Mouse (Mus musculus) heart, adult 10 weeks (tissue): ENCODE measurements around the gene Neu1. TPM values are rescaled to one million over a fixed set of nuclear protein-coding genes. Genes with fewer than 3 reads are reported as not detected.

Experiments
- polyA plus RNA-seq: library from polyadenylated mRNA; stranded (reverse); fragments of 350-450 nt; fragmentation: Illumina TruSeq; extraction: RNeasy Lipid Tissue Mini Kit (QIAGEN cat#74804); gene quantifications from one replicate; pipeline ENCODE4 v1.2.3, GENCODE M21; 2014; ENCODE audit warnings: low read depth, low replicate concordance

Neu1 gene
- 18.6 TPM for polyA plus RNA-seq

GRCm38 (mm10) chr17:34931061-34931734 is at the start of gene Neu1:
TSS of gene Neu1 (plus strand) at chr17:34931253.

GRCm38 (mm10) chr17:34881683-34882310 is 49.3 kb upstream of the Neu1 start, which contains the start of gene Gm20547:
TSS of gene Gm20547 (minus strand) at chr17:34882042.

GRCm38 (mm10) chr17:34898160-34898586 is 32.9 kb upstream of the Neu1 start, which contains the start of the genes C2 and Ehmt2:
TSS of gene C2 (minus strand) at chr17:34898265.
TSS of gene Ehmt2 (plus strand) at chr17:34898469.

GRCm38 (mm10) chr17:34913930-34914665 is 17.0 kb upstream of the Neu1 start, which contains the start of gene Slc44a4:
TSS of gene Slc44a4 (plus strand) at chr17:34914466.

GRCm38 (mm10) chr17:34959130-34959778 is 28.2 kb downstream of the Neu1 start, which contains the start of gene Hspa1b:
TSS of gene Hspa1b (minus strand) at chr17:34959238.

GRCm38 (mm10) chr17:34969822-34970221 is 38.8 kb downstream of the Neu1 start, which contains the start of gene Gm20481:
TSS of gene Gm20481 (plus strand) at chr17:34969912.

GRCm38 (mm10) chr17:34972069-34972749 is 41.2 kb downstream of the Neu1 start, which contains the start of the genes Hspa1a and Hspa1l:
TSS of gene Hspa1a (minus strand) at chr17:34972156.
TSS of gene Hspa1l (plus strand) at chr17:34972703.

GRCm38 (mm10) chr17:34981690-34982180 is 50.7 kb downstream of the Neu1 start, which contains the start of gene Lsm2:
TSS of gene Lsm2 (plus strand) at chr17:34981862.

Other genes with a start within 250 kb of the Neu1 start
- gene C4b, start 187.4 kb upstream of the Neu1 start, polyA plus RNA-seq, result 19.0 TPM
- not detected for gene Cyp21a1, start 126.7 kb upstream of the Neu1 start, polyA plus RNA-seq
- gene Stk19, start 94.3 kb upstream of the Neu1 start, polyA plus RNA-seq, result 15.7 TPM
- 18.6 TPM for gene Dxo, start 94.2 kb upstream of the Neu1 start, polyA plus RNA-seq
- 20.6 TPM for gene Skiv2l, start 81.0 kb upstream of the Neu1 start, polyA plus RNA-seq
- gene Nelfe, start 80.9 kb upstream of the Neu1 start, polyA plus RNA-seq, result 20.1 TPM
- 3.5 TPM for gene Cfb, start 68.7 kb upstream of the Neu1 start, polyA plus RNA-seq
- gene Zbtb12, start 51.8 kb upstream of the Neu1 start, polyA plus RNA-seq, result 11.8 TPM
- gene Gm20547, start 49.2 kb upstream of the Neu1 start, polyA plus RNA-seq, result not detected
- gene C2, start 33.0 kb upstream of the Neu1 start, polyA plus RNA-seq, result 5.3 TPM
- gene Ehmt2, start 32.8 kb upstream of the Neu1 start, polyA plus RNA-seq, result 40.6 TPM
- gene Slc44a4, start 16.8 kb upstream of the Neu1 start, polyA plus RNA-seq, result not detected
- gene Hspa1b, start 28.0 kb downstream of the Neu1 start, polyA plus RNA-seq, result 7.8 TPM
- gene Gm20481, start 38.7 kb downstream of the Neu1 start, polyA plus RNA-seq, result not detected
- gene Hspa1a, start 40.9 kb downstream of the Neu1 start, polyA plus RNA-seq, result 10.2 TPM
- gene Hspa1l, start 41.5 kb downstream of the Neu1 start, polyA plus RNA-seq, result 9.2 TPM
- gene Lsm2, start 50.6 kb downstream of the Neu1 start, polyA plus RNA-seq, result 17.0 TPM
- gene Vars, start 69.7 kb downstream of the Neu1 start, polyA plus RNA-seq, result 20.7 TPM
- gene Vwa7, start 85.3 kb downstream of the Neu1 start, polyA plus RNA-seq, result 6.5 TPM
- gene Sapcd1, start 96.8 kb downstream of the Neu1 start, polyA plus RNA-seq, result 0.58 TPM
- 0.55 TPM for gene Msh5, start 115.5 kb downstream of the Neu1 start, polyA plus RNA-seq
- 50.4 TPM for gene Clic1, start 118.7 kb downstream of the Neu1 start, polyA plus RNA-seq
- 33.4 TPM for gene Ddah2, start 127.8 kb downstream of the Neu1 start, polyA plus RNA-seq
- gene Ly6g6c, start 134.1 kb downstream of the Neu1 start, polyA plus RNA-seq, result not detected
- gene Mpig6b, start 134.9 kb downstream of the Neu1 start, polyA plus RNA-seq, result not detected
- not detected for gene Ly6g6e, start 145.6 kb downstream of the Neu1 start, polyA plus RNA-seq
- not detected for gene Ly6g6d, start 146.8 kb downstream of the Neu1 start, polyA plus RNA-seq
- gene Ly6g6f, start 154.4 kb downstream of the Neu1 start, polyA plus RNA-seq, result not detected
- gene Abhd16a, start 158.0 kb downstream of the Neu1 start, polyA plus RNA-seq, result 72.3 TPM
- not detected for gene Ly6g5c, start 177.0 kb downstream of the Neu1 start, polyA plus RNA-seq
- gene Ly6g5b, start 184.2 kb downstream of the Neu1 start, polyA plus RNA-seq, result 0.39 TPM
- 17.0 TPM for gene Gpank1, start 190.2 kb downstream of the Neu1 start, polyA plus RNA-seq
- 145 TPM for gene Csnk2b, start 190.8 kb downstream of the Neu1 start, polyA plus RNA-seq
- gene D17H6S53E, start 195.1 kb downstream of the Neu1 start, polyA plus RNA-seq, result 22.9 TPM
- not detected for gene Apom, start 200.8 kb downstream of the Neu1 start, polyA plus RNA-seq
- 122 TPM for gene Bag6, start 203.9 kb downstream of the Neu1 start, polyA plus RNA-seq
- gene Prrc2a, start 233.6 kb downstream of the Neu1 start, polyA plus RNA-seq, result 139 TPM
- 6.0 TPM for gene Aif1, start 244.8 kb downstream of the Neu1 start, polyA plus RNA-seq